Mouse (Mus musculus) left cerebral cortex, adult 9 months (tissue): ENCODE measurements around the gene Trhr2.

ENCODE experiments used
- DNase-seq, 2 experiments: peaks; one replicate each; pipeline ENCODE4 v3.0.0; 2022; ENCODE audit warnings: low spot score in 2 of 2

Gene Trhr2

GRCm38 (mm10) chr8:122360696-122361416 is at the start of gene Trhr2:
TSS of gene Trhr2 (minus strand) at chr8:122360746.
- no peak for DNase-seq

GRCm38 (mm10) chr8:122407678-122408077 is 47.1 kb upstream of the Trhr2 start:
- no peak for DNase-seq

GRCm38 (mm10) chr8:122405146-122405805 is 44.7 kb upstream of the Trhr2 start:
- DNase-seq: no peak

GRCm38 (mm10) chr8:122398186-122398585 is 37.6 kb upstream of the Trhr2 start:
- DNase-seq: no peak

- DNase-seq: no peak
Measured at GRCm38 (mm10) chr8:122395291-122395690, 34.7 kb upstream of the Trhr2 start.

- no peak for DNase-seq
Measured at GRCm38 (mm10) chr8:122393717-122394116, 33.2 kb upstream of the Trhr2 start.

GRCm38 (mm10) chr8:122390758-122391157 is 30.2 kb upstream of the Trhr2 start:
- DNase-seq: no peak

GRCm38 (mm10) chr8:122389357-122389756 is 28.8 kb upstream of the Trhr2 start:
- no peak for DNase-seq

- DNase-seq: no peak
Measured at GRCm38 (mm10) chr8:122383039-122383438, 22.5 kb upstream of the Trhr2 start.

GRCm38 (mm10) chr8:122376365-122377231 is 16.1 kb upstream of the Trhr2 start, which contains the start of gene Zc3h18:
TSS of gene Zc3h18 (plus strand) at chr8:122376609.
- DNase-seq: peak; percentile 99

GRCm38 (mm10) chr8:122375751-122376364 is 15.3 kb upstream of the Trhr2 start:
- DNase-seq: no peak

- no peak for DNase-seq
Measured at GRCm38 (mm10) chr8:122375320-122375719, 14.8 kb upstream of the Trhr2 start.

- no peak for DNase-seq
Measured at GRCm38 (mm10) chr8:122371706-122372105, 11.2 kb upstream of the Trhr2 start.

- DNase-seq: peak in 1 of 2 experiments; percentile 70
Measured at GRCm38 (mm10) chr8:122369665-122370064, 9.1 kb upstream of the Trhr2 start.

- DNase-seq: no peak
Measured at GRCm38 (mm10) chr8:122368494-122368893, 7.9 kb upstream of the Trhr2 start.

- no peak for DNase-seq
Measured at GRCm38 (mm10) chr8:122362967-122363366, 2.4 kb upstream of the Trhr2 start.

GRCm38 (mm10) chr8:122362271-122362670 is 1.7 kb upstream of the Trhr2 start:
- no peak for DNase-seq

GRCm38 (mm10) chr8:122359111-122359775 is 1.3 kb downstream of the Trhr2 start:
- no peak for DNase-seq

- DNase-seq: no peak
Measured at GRCm38 (mm10) chr8:122357641-122358040, 2.9 kb downstream of the Trhr2 start.

GRCm38 (mm10) chr8:122357202-122357601 is 3.3 kb downstream of the Trhr2 start:
- no peak for DNase-seq
